Mouse (Mus musculus) embryonic facial prominence, embryonic 13.5 days (tissue): ENCODE measurements around the gene Strada. TPM values are rescaled to one million over a fixed set of nuclear protein-coding genes. Genes with fewer than 3 reads are reported as not detected.
A peak's percentile ranks its signal among the peaks of the same experiment; 100 is the strongest.
"Not testable (repeated sequence)": the region's sequence is repeated elsewhere in the genome, so short reads cannot be mapped to it uniquely, and the experiment has no call there.

Source experiments
- ATAC-seq: fragments of 200-750 bp; cut with Nextera tagmentation; 2 replicates; pipeline ENCODE4 v1.8.0; 2017; ENCODE audit warnings: low read depth; ENCODE audit not compliant: insufficient number of reproducible peaks, insufficient read depth, low FRiP score, low TSS enrichment
- H3K27ac ChIP-seq: fragments of 300-500 bp; sonication (generic); 2 replicates; pipeline ENCODE4 v1.5.1; 2015; ENCODE audit warnings: moderate library complexity, mild to moderate bottlenecking, inconsistent platforms
- H3K27me3 ChIP-seq: fragments of 300-500 bp; sonication (generic); 2 replicates; pipeline ENCODE4 v1.6.1; 2015; ENCODE audit warnings: mild to moderate bottlenecking, inconsistent platforms
- H3K36me3 ChIP-seq: fragments of 300-500 bp; sonication (generic); 2 replicates; pipeline ENCODE4 v1.6.1; 2015; ENCODE audit warnings: mild to moderate bottlenecking, inconsistent platforms
- H3K4me1 ChIP-seq: fragments of 300-500 bp; sonication (generic); 2 replicates; pipeline ENCODE4 v1.6.1; 2015; ENCODE audit warnings: inconsistent platforms
- H3K4me2 ChIP-seq: fragments of 300-500 bp; sonication (generic); 2 replicates; pipeline ENCODE4 v1.6.1; 2015; ENCODE audit warnings: moderate library complexity, mild to moderate bottlenecking, inconsistent platforms
- H3K4me3 ChIP-seq: fragments of 300-500 bp; sonication (generic); 2 replicates; pipeline ENCODE4 v1.5.1; 2015; ENCODE audit warnings: mild to moderate bottlenecking, inconsistent platforms
- H3K9ac ChIP-seq: fragments of 300-500 bp; sonication (generic); 2 replicates; pipeline ENCODE4 v1.6.1; 2015; ENCODE audit warnings: mild to moderate bottlenecking, inconsistent platforms
- H3K9me3 ChIP-seq: fragments of 300-500 bp; sonication (generic); 2 replicates; pipeline ENCODE4 v1.6.1; 2016; ENCODE audit warnings: inconsistent platforms
- WGBS: fragments of 180-500 bp; shearing (Covaris S2); methylation state at CpG from one replicate; pipeline ENCODE4 v1.1.7; 2015; ENCODE audit warnings: mixed read lengths; 5-methylcytosine and 5-hydroxymethylcytosine counted together
- polyA plus RNA-seq: library from polyadenylated mRNA; unstranded; fragments of >200 nt; fragmentation: Nextera tagmentation; extraction: Ambion mirVana; gene quantifications from 2 replicates; pipeline ENCODE4 v1.2.1, GENCODE M21; 2015

Gene Strada
- polyA plus RNA-seq, 1 experiment from 2014 or later: 35.8 TPM

- no peak overlapping the region for H3K4me3 ChIP-seq
- H3K27me3 ChIP-seq: no peaks in the 10 kb centered on the region
- no peak overlapping the region for H3K9ac ChIP-seq
- ATAC-seq: no peak
- no peaks in the 10 kb centered on the region for H3K4me1 ChIP-seq
- H3K4me2 ChIP-seq: no peak overlapping the region
- H3K27ac ChIP-seq: no peak overlapping the region
- H3K36me3 ChIP-seq: peaks cover 86% of the 10 kb centered on the region
- 75% methylated on average over 6 of the region's 6 CpGs for WGBS
- no peaks in the 10 kb centered on the region for H3K9me3 ChIP-seq
These were observed 1.2 kb downstream of the Strada start for GRCm38 (mm10) chr11:106200756-106201155.

GRCm38 (mm10) chr11:106199997-106200396 lies 2.0 kb downstream of the Strada start:
- not testable (repeated sequence) for H3K4me3 ChIP-seq, H3K27ac ChIP-seq, H3K9ac ChIP-seq, H3K4me2 ChIP-seq, H3K9me3 ChIP-seq, ATAC-seq, H3K27me3 ChIP-seq, H3K4me1 ChIP-seq
- WGBS: 95% methylated on average over 7 of the region's 7 CpGs
- H3K36me3 ChIP-seq: peaks cover 79% of the 10 kb centered on the region

- H3K36me3 ChIP-seq: peaks cover 63% of the 10 kb centered on the region
- ATAC-seq: no peak
- H3K27me3 ChIP-seq: no peaks in the 10 kb centered on the region
- no peak overlapping the region for H3K9ac ChIP-seq
- H3K4me2 ChIP-seq: no peak overlapping the region
- H3K9me3 ChIP-seq: no peaks in the 10 kb centered on the region
- no peak overlapping the region for H3K4me3 ChIP-seq
- no peak overlapping the region for H3K27ac ChIP-seq
- H3K4me1 ChIP-seq: peaks cover 5% of the 10 kb centered on the region; the same call in 1 of the 2 replicates
- WGBS: 87% methylated on average over 4 of the region's 4 CpGs
These were observed 3.7 kb downstream of the Strada start for GRCm38 (mm10) chr11:106198277-106198676.

GRCm38 (mm10) chr11:106195341-106195740 lies 6.6 kb downstream of the Strada start:
- H3K9me3 ChIP-seq: no peaks in the 10 kb centered on the region
- H3K36me3 ChIP-seq: peaks cover 35% of the 10 kb centered on the region
- no peak overlapping the region for H3K27ac ChIP-seq
- H3K4me1 ChIP-seq: peaks cover 14% of the 10 kb centered on the region
- H3K9ac ChIP-seq: no peak overlapping the region
- ATAC-seq: no peak
- no peak overlapping the region for H3K4me3 ChIP-seq
- no peaks in the 10 kb centered on the region for H3K27me3 ChIP-seq
- no peak overlapping the region for H3K4me2 ChIP-seq

DNA sequence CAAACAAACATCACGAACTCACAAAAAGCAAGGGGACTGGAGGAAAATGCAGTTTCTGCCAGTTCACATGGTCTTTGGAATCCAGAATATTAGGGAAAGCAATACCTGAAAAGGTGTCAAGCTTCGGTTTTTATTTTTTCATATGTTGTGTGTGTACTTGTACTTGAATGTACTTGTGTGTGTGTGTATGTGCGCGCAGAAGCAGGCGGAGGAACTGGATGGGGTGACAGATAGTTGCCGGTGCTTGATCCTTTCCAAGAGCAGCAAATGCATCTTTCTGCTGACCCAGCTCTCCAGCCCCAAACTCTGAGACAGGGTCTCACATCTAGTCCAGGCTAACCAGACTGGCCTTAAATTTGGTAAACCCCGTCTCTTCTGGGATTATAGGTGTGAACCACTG lies 7.1 kb downstream of the Strada start:
- WGBS: 90% methylated on average over 7 of the region's 7 CpGs
- no peak overlapping the region for H3K27ac ChIP-seq
- no peak overlapping the region for H3K4me3 ChIP-seq
- peaks cover 14% of the 10 kb centered on the region for H3K4me1 ChIP-seq
- no peak overlapping the region for H3K4me2 ChIP-seq
- no peak overlapping the region for H3K9ac ChIP-seq
- H3K9me3 ChIP-seq: no peaks in the 10 kb centered on the region
- no peak for ATAC-seq
- peaks cover 31% of the 10 kb centered on the region for H3K36me3 ChIP-seq
- H3K27me3 ChIP-seq: no peaks in the 10 kb centered on the region

- Histone ChIP-seq H3K4me1 (peaks cover 14% of the 10 kb centered on the region), H3K4me3 (peak overlapping the region; percentile 67), H3K9me3 (no peaks in the 10 kb centered on the region), H3K9ac (peak overlapping the region; percentile 78), H3K27me3 (no peaks in the 10 kb centered on the region), H3K4me2 (peak overlapping the region; percentile 63), H3K36me3 (peaks cover 26% of the 10 kb centered on the region), H3K27ac (peak overlapping the region; percentile 90)
- WGBS: 35% methylated on average over 3 of the region's 3 CpGs
- ATAC-seq: no peak
These were observed 7.8 kb downstream of the Strada start for GRCm38 (mm10) chr11:106194155-106194541.

DNA sequence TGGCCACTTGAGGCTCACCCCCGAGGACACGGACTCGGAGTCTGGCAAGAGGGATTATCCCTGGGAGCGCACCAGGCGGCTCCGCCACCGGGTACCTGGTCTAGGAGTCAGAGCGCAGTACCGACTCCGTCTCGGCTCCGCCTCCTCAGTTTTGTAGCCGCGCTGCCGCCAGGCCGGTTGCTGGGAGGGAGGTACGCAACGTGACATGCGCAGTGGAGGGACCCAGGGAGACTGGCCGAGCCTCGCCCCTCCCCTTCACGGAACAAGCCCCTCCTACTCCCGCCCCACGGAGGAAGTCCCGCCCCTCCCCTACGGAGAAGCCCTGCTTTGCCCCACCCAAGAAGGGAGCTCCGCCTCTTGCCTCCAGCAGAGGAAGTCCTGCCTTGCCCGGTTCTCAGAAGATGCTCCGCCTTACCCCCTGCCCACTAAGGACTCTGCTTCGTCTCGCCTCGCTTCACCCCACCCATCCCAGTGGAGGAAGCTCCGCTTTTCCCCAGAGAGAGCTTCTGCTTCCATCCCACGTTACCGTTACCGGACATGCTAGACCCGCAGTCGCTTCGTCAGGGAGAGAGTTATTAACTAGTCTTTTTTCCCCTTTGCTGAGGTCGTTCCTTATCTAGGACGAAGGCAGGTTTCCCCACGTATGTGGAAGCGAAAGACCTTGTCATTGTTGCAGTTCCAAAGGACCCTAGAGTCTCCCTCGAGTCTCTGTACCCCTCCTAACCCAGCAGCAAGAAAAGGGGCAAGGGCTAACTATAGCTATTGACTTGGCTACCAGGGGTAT lies 8.4 kb downstream of the Strada start:
- Histone ChIP-seq H3K4me1 (peaks cover 14% of the 10 kb centered on the region), H3K36me3 (peaks cover 24% of the 10 kb centered on the region), H3K4me2 (peak overlapping the region; percentile 63), H3K9ac (peak overlapping the region; percentile 80), H3K27me3 (no peaks in the 10 kb centered on the region), H3K9me3 (no peaks in the 10 kb centered on the region), H3K4me3 (peak overlapping the region; percentile 67), H3K27ac (peak overlapping the region; percentile 90)
- ATAC-seq: peak; percentile 93
- WGBS: under 1% methylated on average over 44 of the region's 44 CpGs

DNA sequence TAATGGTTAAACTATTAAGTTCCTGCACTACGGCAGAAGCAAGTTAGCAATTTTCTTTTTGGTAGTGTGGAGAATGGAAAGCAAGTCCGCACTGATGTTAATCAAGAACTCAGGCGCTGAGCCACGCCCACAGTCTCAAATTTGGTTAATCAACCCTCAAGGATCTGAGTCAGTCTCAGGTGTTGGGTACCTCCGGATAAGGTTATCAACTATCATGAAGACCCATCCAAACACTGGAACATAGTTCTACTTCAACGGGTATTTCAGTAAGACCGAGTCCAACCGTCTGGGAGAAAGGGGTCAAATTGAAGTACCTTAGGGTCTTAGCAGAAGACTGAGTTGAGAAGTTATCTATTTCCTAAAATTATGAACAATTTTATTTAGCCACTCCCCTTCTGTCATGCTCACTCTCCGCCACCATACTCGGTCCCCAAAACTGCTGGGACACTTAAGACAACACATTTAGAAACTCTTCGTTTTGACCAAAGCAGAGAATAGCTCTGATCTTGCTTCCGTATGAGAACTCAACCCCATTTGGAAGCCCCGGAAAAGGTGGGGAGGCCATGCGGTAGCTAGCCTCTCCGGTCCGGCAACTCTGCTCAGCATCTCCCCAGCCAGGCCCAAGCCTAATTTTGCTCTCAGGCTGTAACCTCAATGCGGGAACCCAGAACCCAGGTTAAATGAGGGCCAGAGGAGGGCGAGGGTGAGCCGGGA lies 9.2 kb downstream of the Strada start:
- Histone ChIP-seq H3K27me3 (no peaks in the 10 kb centered on the region), H3K36me3 (peaks cover 16% of the 10 kb centered on the region), H3K9ac (peak overlapping the region; percentile 80), H3K9me3 (no peaks in the 10 kb centered on the region), H3K4me1 (peaks cover 14% of the 10 kb centered on the region), H3K27ac (peak overlapping the region; percentile 89), H3K4me3 (peak overlapping the region; percentile 67), H3K4me2 (peak overlapping the region; percentile 63)
- 7% methylated on average over 19 of the region's 19 CpGs for WGBS
- peak; percentile 0; the same call in 1 of the 2 replicates for ATAC-seq

DNA sequence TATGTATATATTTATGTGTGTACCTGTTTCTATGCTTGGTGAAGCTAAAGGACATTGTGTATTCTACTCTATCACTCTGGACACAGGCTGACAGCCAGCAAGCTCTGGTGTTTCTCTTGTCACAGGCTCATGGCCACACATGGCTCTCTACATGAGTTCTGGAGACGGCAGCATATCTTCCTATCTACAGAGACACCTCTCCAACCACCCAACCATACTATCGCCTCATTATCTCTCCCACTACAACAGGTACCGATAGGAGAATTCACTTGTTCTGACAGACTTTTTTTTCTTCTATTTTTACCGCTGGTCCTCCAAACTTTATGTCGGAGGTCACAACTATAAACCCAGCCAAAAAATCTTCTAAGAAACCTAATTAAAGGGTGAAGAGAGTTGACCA lies 9.7 kb downstream of the Strada start:
- no peak overlapping the region for H3K27ac ChIP-seq
- H3K4me2 ChIP-seq: peak overlapping the region; percentile 63
- peak overlapping the region; percentile 80; the same call in 1 of the 2 replicates for H3K9ac ChIP-seq

DNA sequence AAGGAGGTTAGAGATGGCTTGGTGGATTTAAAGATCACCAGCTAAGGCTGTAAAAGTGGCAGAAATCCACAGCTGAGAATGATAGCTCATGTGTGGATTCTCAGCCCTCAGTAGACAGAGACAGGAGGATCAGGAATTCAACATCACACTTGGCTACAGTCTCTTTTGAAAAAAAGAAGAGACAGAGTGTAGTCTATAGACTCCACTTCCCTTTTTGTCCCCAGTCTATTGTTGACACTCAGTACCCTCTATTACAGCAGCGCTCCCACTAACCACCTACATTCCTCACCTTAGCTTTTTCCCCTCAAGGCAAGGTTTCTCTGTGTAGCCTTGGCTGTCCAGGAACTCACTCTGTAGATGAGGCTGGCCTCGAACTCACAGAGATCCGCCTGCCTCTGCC lies 10.3 kb downstream of the Strada start:
- Histone ChIP-seq H3K9me3 (no peaks in the 10 kb centered on the region), H3K27ac (no peak overlapping the region), H3K9ac (no peak overlapping the region), H3K36me3 (peaks cover 5% of the 10 kb centered on the region; the same call in 1 of the 2 replicates), H3K4me1 (peaks cover 14% of the 10 kb centered on the region), H3K27me3 (no peaks in the 10 kb centered on the region), H3K4me3 (no peak overlapping the region; the same call in 1 of the 2 replicates), H3K4me2 (no peak overlapping the region)
- 94% methylated on average over 3 of the region's 3 CpGs for WGBS
- ATAC-seq: no peak

More for the DNA sequence above, 9.7 kb downstream of the Strada start:
- Histone ChIP-seq H3K27me3 (no peaks in the 10 kb centered on the region), H3K36me3 (peaks cover 11% of the 10 kb centered on the region), H3K9me3 (no peaks in the 10 kb centered on the region), H3K4me1 (peaks cover 14% of the 10 kb centered on the region), H3K4me3 (peak overlapping the region; percentile 67)
- no peak for ATAC-seq
- WGBS: 90% methylated on average over 5 of the region's 5 CpGs

- Histone ChIP-seq H3K27me3 (no peaks in the 10 kb centered on the region), H3K4me2 (no peak overlapping the region), H3K36me3 (peaks cover 12% of the 10 kb centered on the region), H3K9me3 (no peaks in the 10 kb centered on the region), H3K4me1 (peaks cover 5% of the 10 kb centered on the region), H3K4me3 (no peak overlapping the region), H3K9ac (no peak overlapping the region), H3K27ac (no peak overlapping the region)
- 92% methylated on average over 4 of the region's 4 CpGs for WGBS
- ATAC-seq: no peak
These were observed 14.6 kb downstream of the Strada start for GRCm38 (mm10) chr11:106187326-106187725.

- Histone ChIP-seq H3K4me2 (no peak overlapping the region), H3K36me3 (peaks cover 24% of the 10 kb centered on the region), H3K9me3 (no peaks in the 10 kb centered on the region), H3K4me3 (no peak overlapping the region), H3K27ac (peak overlapping the region; percentile 83), H3K9ac (peak overlapping the region; percentile 61), H3K27me3 (no peaks in the 10 kb centered on the region), H3K4me1 (peaks cover 20% of the 10 kb centered on the region)
- ATAC-seq: no peak
- 86% methylated on average over 2 of the region's 2 CpGs for WGBS
These were observed 21.5 kb downstream of the Strada start for GRCm38 (mm10) chr11:106180449-106180801.
